Mouse (Mus musculus) liver, adult 2 months (tissue): ENCODE data around the gene Tdg. TPM values are rescaled to one million over a fixed set of nuclear protein-coding genes. Genes with fewer than 3 reads are reported as not detected.
"Not testable (repeated sequence)": the region's sequence is repeated elsewhere in the genome, so short reads cannot be mapped to it uniquely, and the experiment has no call there.

ENCODE experiments used
- DNase-seq: peaks from one replicate; pipeline ENCODE4 v3.0.0-alpha.2; 2011; ENCODE audit warnings: low read depth, low spot score; ENCODE audit errors: extremely low read depth
- H3K27ac ChIP-seq: fragments of 200-500 bp; replicated peaks from 2 replicates; pipeline ENCODE4 v1.5.1; 2012; ENCODE audit warnings: low read depth, mild to moderate bottlenecking, control low read depth, inconsistent platforms, low read length; ENCODE audit not compliant: insufficient read depth
- H3K27me3 ChIP-seq: fragments of 200-500 bp; 2 replicates; pipeline ENCODE4 v1.6.1; 2012; ENCODE audit warnings: mild to moderate bottlenecking, moderate library complexity, low read length, inconsistent platforms; ENCODE audit not compliant: control insufficient read depth, insufficient read depth
- H3K36me3 ChIP-seq: fragments of 200-500 bp; 2 replicates; pipeline ENCODE4 v1.6.1; 2012; ENCODE audit warnings: low read length, inconsistent platforms; ENCODE audit not compliant: control insufficient read depth, insufficient read depth
- H3K4me1 ChIP-seq: fragments of 200-500 bp; 2 replicates; pipeline ENCODE4 v1.6.1; 2011; ENCODE audit warnings: low read length; ENCODE audit not compliant: control insufficient read depth, insufficient read depth
- H3K4me3 ChIP-seq: fragments of 200-500 bp; 2 replicates; pipeline ENCODE4 v1.5.1; 2011; ENCODE audit warnings: low read depth, mild to moderate bottlenecking, control low read depth, low read length, moderate library complexity; ENCODE audit not compliant: insufficient read depth
- H3K79me2 ChIP-seq: fragments of 200-500 bp; 2 replicates; pipeline ENCODE4 v1.6.1; 2012; ENCODE audit warnings: inconsistent platforms, mild to moderate bottlenecking, low read length, moderate library complexity; ENCODE audit not compliant: control insufficient read depth, insufficient read depth
- H3K9ac ChIP-seq: fragments of 200-500 bp; 2 replicates; pipeline ENCODE4 v1.6.1; 2012; ENCODE audit warnings: low read depth, mild to moderate bottlenecking, control low read depth, inconsistent platforms, low read length
- CTCF ChIP-seq: fragments of 200-500 bp; IDR thresholded peaks from 2 replicates; pipeline ENCODE4 v1.5.1; 2011; ENCODE audit warnings: low read depth, low read length, control low read depth
- POLR2A ChIP-seq: fragments of 200-500 bp; IDR thresholded peaks from 2 replicates; pipeline ENCODE4 v1.6.1; 2011; ENCODE audit warnings: low read length, control low read depth; ENCODE audit not compliant: insufficient read depth; ENCODE audit errors: extremely low read depth
- WGBS: fragments of 180-500 bp; shearing (Covaris S2); methylation state at CpG from one replicate; pipeline ENCODE4 v1.1.7; 2018; 5-methylcytosine and 5-hydroxymethylcytosine counted together
- polyA plus RNA-seq: library from polyadenylated mRNA; depleted of rRNA; stranded (reverse); fragments of >200 nt; gene quantifications from 2 replicates; pipeline ENCODE4 v1.2.3, GENCODE M21; 2012; rRNA removed
- total RNA-seq: library from RNA; depleted of rRNA; stranded (reverse); fragments of >200 nt; gene quantifications from 2 replicates; pipeline ENCODE4 v1.2.3, GENCODE M21; 2014; rRNA removed

Tdg gene
- total RNA-seq = 10.7 and 12.4 TPM in 2 replicates
- polyA plus RNA-seq = 8.8 and 9.7 TPM in 2 replicates

GRCm38 (mm10) chr10:82629586-82630255 is at the start of gene Tdg:
TSS of gene Tdg (plus strand) at chr10:82629828.
- WGBS = 3% methylated on average over 78 of the region's 78 CpGs
- Histone ChIP-seq H3K27ac (peak within 1 kb of the TSS; percentile 84), H3K9ac (peak within 1 kb of the TSS; percentile 92), H3K79me2 (peaks cover 29% of the 10 kb centered on the region), H3K4me3 (peak within 1 kb of the TSS; percentile 87)
- peak; percentile 77 for DNase-seq
- not testable (repeated sequence) for H3K36me3 ChIP-seq, H3K4me1 ChIP-seq, H3K27me3 ChIP-seq
- peak; percentile 58; the same call in 1 of the 2 replicates for TF ChIP-seq POLR2A

GRCm38 (mm10) chr10:82589673-82590072 is 40.0 kb upstream of the Tdg start:
- H3K4me1 ChIP-seq, H3K4me3 ChIP-seq, H3K79me2 ChIP-seq, H3K27me3 ChIP-seq, DNase-seq, H3K9ac ChIP-seq, H3K36me3 ChIP-seq, H3K27ac ChIP-seq: not testable (repeated sequence)
- WGBS = 80% methylated on average over 9 of the region's 9 CpGs

DNA sequence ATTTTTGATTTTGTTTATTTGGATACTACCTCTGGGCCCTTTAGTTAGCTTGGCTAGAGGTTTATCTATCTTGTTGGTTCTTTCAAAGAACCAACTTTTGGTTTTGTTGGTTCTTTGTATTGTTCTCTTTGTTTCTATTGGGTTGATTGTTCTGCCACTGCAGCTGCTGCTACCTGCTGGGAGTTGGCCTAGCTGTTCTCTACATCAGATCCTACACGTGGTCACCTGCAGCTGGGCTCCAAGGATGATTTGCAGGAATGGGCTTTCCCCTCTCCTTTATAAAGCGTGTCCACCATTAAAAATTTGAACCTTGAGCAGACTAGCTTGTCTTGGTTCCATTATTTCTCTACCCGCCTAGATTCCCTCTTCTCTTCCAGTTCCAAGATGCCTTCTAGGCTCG is 35.2 kb upstream of the Tdg start:
- H3K27ac ChIP-seq, H3K4me3 ChIP-seq, H3K9ac ChIP-seq, H3K36me3 ChIP-seq, H3K79me2 ChIP-seq, H3K4me1 ChIP-seq, H3K27me3 ChIP-seq, DNase-seq: not testable (repeated sequence)
- WGBS = 64% methylated on average over 4 of the region's 4 CpGs

DNA sequence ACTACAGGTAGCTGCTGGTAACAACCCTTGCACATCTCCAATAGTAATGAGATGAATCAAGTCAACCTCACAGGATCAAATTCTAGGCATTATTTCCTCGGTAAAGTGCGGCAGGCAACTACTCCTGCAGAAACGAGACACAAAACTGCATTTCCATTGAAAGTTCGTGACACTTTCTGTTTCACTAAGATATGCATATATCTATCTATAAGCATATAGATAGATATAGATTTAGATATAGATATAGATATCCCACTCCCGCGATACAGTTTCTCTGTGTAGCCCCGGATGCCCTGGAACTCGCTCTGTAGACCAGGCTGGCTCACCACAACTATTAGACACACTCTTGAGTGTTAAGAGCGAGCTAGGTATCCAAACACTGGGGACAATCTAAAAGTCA is 7.4 kb upstream of the Tdg start:
- H3K9ac ChIP-seq = peak overlapping the region; percentile 87
- DNase-seq = no peak
- H3K27me3 ChIP-seq = no peaks in the 10 kb centered on the region
- H3K36me3 ChIP-seq = no peaks in the 10 kb centered on the region
- peak overlapping the region; percentile 84 for H3K27ac ChIP-seq
- no peak for TF ChIP-seq CTCF
- TF ChIP-seq POLR2A = no peak
- no peaks in the 10 kb centered on the region for H3K79me2 ChIP-seq
- peak overlapping the region; percentile 78 for H3K4me3 ChIP-seq
- 11% methylated on average over 9 of the region's 9 CpGs for WGBS
- peaks cover 2% of the 10 kb centered on the region for H3K4me1 ChIP-seq

- H3K79me2 ChIP-seq = no peaks in the 10 kb centered on the region
- peak within 1 kb of the TSS; percentile 84 for H3K27ac ChIP-seq
- H3K4me3 ChIP-seq = peak within 1 kb of the TSS; percentile 78
- peak; percentile 100 for DNase-seq
- H3K4me1 ChIP-seq = peaks cover 2% of the 10 kb centered on the region
- peak within 1 kb of the TSS; percentile 87 for H3K9ac ChIP-seq
- TF ChIP-seq CTCF = no peak
- TF ChIP-seq POLR2A = no peak; the same call in 1 of the 2 replicates
- under 1% methylated on average over 59 of the region's 61 CpGs for WGBS
- H3K36me3 ChIP-seq = no peaks in the 10 kb centered on the region
- no peaks in the 10 kb centered on the region for H3K27me3 ChIP-seq
Measured at GRCm38 (mm10) chr10:82622671-82623552, 6.7 kb upstream of the Tdg start, which contains the start of gene 1190007I07Rik. TSS of gene 1190007I07Rik (minus strand) at chr10:82623228.

GRCm38 (mm10) chr10:82623553-82623932 is 6.1 kb upstream of the Tdg start:
- H3K9ac ChIP-seq, H3K27me3 ChIP-seq, H3K36me3 ChIP-seq, H3K4me1 ChIP-seq, DNase-seq, H3K79me2 ChIP-seq: not testable (repeated sequence)
- Histone ChIP-seq H3K27ac (peak overlapping the region; percentile 14), H3K4me3 (peak overlapping the region; percentile 5)
- 1% methylated on average over 2 of the region's 2 CpGs for WGBS
